Mouse (Mus musculus): ENCODE data around the gene 6430571L13Rik. TPM values are rescaled to one million over a fixed set of nuclear protein-coding genes. Genes with fewer than 3 reads are reported as not detected.

6430571L13Rik gene
- polyA plus RNA-seq, 1 experiment from 2014 or later: not detected

DNA sequence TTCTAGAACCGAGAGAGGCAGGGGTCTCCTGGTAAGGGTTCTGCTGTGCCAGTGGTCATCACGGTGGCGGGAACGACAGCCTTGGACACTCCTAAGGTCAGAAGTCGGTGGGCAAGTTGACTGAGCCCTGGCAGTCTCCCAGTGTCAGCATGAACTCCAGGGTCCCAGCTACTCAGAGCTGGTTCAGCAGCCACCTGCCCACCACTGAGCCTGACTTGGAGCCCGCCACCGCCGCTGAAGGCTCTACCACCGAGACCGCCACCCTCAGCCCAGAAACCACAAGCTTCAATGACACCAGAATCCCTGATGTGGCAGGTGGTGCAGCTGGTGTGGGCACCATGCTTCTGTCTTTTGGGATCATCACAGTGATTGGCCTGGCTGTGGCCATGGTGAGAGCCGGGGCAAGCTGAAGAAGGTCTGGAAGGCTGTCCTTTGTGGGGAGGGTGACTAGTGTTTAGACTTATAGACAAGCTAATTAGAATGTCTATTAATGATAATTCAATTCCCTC is 1.9 kb downstream of the 6430571L13Rik start:
- no peaks in the 10 kb centered on the region for H3K36me3 ChIP-seq (ENCODE audit: inconsistent target)
- 92% methylated on average over 11 of the region's 11 CpGs for WGBS (ENCODE audit: missing documents)
- no peak overlapping the region for H3K4me3 ChIP-seq (ENCODE audit: inconsistent target)
- no peaks in the 10 kb centered on the region for H3K79me2 ChIP-seq (ENCODE audit: inconsistent target)
- no peak overlapping the region for H3K27ac ChIP-seq

DNA sequence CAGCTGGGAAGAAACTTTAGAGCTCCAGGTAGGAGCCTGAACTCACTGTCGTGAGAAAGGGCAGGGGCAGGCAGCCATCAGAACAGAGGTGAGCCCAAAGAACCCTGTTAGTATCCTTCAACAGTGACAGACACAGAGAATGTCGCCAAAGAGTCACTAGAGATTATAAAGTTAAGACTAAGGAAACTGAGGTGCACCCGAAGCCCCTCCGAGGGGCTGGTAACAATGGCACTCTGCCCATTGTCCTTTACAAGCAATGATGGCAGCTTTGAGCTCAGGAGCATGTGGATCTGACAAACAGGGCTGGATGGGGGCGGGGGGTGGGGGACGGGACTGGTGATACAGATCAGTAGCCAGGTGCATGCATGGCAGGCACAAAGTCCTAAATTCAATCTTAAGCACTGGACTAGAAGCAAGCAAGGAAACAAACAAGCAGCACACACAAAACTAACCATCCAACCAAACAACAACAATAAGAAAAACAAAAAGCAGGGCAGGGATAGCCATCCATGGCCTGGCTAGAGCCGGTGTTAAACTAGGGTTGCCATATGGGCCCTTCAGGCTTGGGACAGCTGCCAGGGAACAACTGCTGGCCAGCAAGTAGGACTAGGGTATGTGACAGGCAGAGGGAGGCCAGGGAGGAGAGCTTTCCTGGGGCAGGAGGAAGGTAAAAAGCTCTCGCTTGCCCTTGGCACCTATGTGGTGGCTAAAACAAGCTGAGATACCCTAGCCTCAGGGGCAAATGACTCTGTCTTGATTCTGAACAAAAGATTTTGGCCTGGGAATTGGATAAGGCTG is 2.9 kb downstream of the 6430571L13Rik start:
- 94% methylated on average over 8 of the region's 8 CpGs for WGBS (ENCODE audit: missing documents)
- Histone ChIP-seq H3K4me3 (ENCODE audit: inconsistent target) (no peak overlapping the region), H3K36me3 (ENCODE audit: inconsistent target) (no peaks in the 10 kb centered on the region), H3K79me2 (ENCODE audit: inconsistent target) (no peaks in the 10 kb centered on the region), H3K27ac (no peak overlapping the region)

DNA sequence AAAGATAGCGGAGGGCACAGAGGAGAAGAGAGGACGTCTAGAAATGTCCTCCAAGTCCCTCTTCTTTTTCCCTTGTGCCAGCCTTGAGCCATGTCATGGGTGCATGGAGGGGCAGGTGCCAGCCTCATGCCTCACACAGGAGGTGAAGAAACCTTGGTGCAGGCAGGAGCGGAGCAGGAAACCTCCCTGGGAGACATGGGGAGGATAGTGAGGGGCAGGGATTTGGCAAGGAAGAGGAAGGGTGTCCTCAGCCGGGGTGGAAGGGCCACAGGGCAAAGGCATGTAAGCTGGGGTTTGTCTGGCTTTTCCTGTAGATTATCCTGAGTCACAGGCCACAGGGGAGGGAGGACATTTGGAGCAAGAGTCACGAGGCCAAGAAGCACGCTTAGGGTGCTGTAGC is 3.6 kb downstream of the 6430571L13Rik start:
- Histone ChIP-seq H3K79me2 (ENCODE audit: inconsistent target) (no peaks in the 10 kb centered on the region), H3K4me3 (ENCODE audit: inconsistent target) (no peak overlapping the region), H3K27ac (no peak overlapping the region), H3K36me3 (ENCODE audit: inconsistent target) (no peaks in the 10 kb centered on the region)
- 83% methylated on average over 6 of the region's 6 CpGs for WGBS (ENCODE audit: missing documents)

- Histone ChIP-seq H3K79me2 (ENCODE audit: inconsistent target) (no peaks in the 10 kb centered on the region), H3K36me3 (ENCODE audit: inconsistent target) (no peaks in the 10 kb centered on the region), H3K27ac (no peak overlapping the region), H3K4me3 (ENCODE audit: inconsistent target) (no peak overlapping the region)
- 95% methylated on average over 8 of the region's 8 CpGs for WGBS (ENCODE audit: missing documents)
Observed at GRCm38 (mm10) chr9:107346081-107346480, 5.7 kb downstream of the 6430571L13Rik start.

DNA sequence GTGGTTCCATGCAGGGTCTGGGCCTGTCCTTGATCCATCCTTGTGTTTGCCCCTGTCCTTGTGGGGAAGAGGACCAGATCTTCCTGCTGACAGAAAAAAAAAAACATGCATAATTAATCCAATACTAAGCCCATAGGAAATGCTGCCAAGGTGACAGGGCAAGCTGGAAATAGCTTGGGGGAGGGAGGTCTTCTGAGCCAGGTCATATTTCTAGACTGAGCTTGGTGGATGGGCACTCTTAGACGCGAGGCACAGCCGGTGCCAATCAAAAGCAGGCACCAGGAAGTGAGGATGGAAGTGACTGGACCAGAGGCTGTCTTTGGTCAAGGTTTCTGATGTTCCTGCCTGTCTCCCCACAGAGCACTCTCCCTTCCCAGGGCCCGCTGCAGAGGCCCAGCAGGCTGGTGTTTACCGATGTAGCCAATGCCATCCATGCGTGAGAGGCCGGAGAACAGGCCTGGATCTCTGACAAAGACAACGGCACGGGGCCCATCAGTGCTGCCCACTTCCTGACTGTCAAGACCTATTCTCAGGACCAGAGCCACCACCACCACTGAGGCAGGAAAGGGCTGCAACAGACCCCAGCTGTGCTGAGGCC is 7.3 kb downstream of the 6430571L13Rik start:
- WGBS (ENCODE audit: missing documents): 81% methylated on average over 9 of the region's 9 CpGs
- Histone ChIP-seq H3K27ac (no peak overlapping the region), H3K36me3 (ENCODE audit: inconsistent target) (no peaks in the 10 kb centered on the region), H3K4me3 (ENCODE audit: inconsistent target) (no peak overlapping the region), H3K79me2 (ENCODE audit: inconsistent target) (no peaks in the 10 kb centered on the region)

GRCm38 (mm10) chr9:107349321-107349720 is 8.9 kb downstream of the 6430571L13Rik start:
- H3K36me3 ChIP-seq (ENCODE audit: inconsistent target): no peaks in the 10 kb centered on the region
- 77% methylated on average over 7 of the region's 7 CpGs for WGBS (ENCODE audit: missing documents)
- no peak overlapping the region for H3K4me3 ChIP-seq (ENCODE audit: inconsistent target)
- H3K27ac ChIP-seq: no peak overlapping the region
- no peaks in the 10 kb centered on the region for H3K79me2 ChIP-seq (ENCODE audit: inconsistent target)

- Histone ChIP-seq H3K27ac (no peak overlapping the region), H3K36me3 (ENCODE audit: inconsistent target) (no peaks in the 10 kb centered on the region), H3K79me2 (ENCODE audit: inconsistent target) (no peaks in the 10 kb centered on the region), H3K4me3 (ENCODE audit: inconsistent target) (no peak overlapping the region)
- 75% methylated on average over 1 of the region's 1 CpGs for WGBS (ENCODE audit: missing documents)
Observed at GRCm38 (mm10) chr9:107354826-107355225, 14.4 kb downstream of the 6430571L13Rik start.

DNA sequence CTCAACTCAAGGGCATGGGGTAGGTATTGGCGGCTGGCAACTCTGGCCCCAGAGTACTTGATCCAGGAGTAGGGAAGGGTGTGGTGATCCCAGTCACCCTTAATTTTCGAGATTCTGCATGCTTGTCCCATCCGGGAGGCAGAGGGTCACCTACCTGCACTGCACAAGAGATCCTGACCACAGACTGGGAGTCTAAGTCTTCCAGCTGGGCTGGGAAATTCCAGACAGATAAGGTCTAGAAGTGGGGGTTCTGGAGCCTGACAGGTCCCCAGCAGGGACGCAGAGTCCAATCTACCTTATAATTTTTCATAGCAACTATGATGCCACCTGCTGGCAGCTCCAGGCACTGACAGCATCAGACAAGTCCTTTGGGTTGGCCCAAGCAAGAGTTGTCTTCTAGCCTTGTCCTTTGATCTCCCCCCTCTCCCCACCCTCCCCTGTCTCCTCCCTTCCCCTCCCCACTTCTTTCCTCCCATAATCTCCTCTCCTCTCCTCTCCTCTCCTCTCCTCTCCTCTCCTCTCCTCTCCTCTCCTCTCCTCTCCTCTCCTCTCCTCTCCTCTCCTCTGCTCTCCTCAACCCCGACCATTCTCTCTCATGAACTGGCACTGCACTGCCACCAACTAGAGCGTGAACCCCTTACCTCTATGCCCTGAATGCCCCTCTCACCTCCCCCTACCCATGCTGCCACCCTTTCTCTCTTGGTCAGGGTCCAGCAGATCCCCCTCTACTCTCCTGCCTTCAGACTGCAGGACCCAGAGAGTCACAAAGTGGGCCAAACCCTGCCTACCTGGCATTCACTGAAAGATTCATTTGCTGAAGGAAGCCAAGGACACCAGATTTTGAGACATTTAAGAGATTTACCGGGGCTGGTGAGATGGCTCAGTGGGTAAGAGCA is 15.7 kb downstream of the 6430571L13Rik start:
- no peak overlapping the region for H3K4me3 ChIP-seq (ENCODE audit: inconsistent target)
- 49% methylated on average over 6 of the region's 7 CpGs for WGBS (ENCODE audit: missing documents)
- H3K79me2 ChIP-seq (ENCODE audit: inconsistent target): no peaks in the 10 kb centered on the region
- no peak overlapping the region for H3K27ac ChIP-seq
- no peaks in the 10 kb centered on the region for H3K36me3 ChIP-seq (ENCODE audit: inconsistent target)

GRCm38 (mm10) chr9:107357651-107358050 is 17.2 kb downstream of the 6430571L13Rik start:
- 27% methylated on average over 4 of the region's 5 CpGs for WGBS (ENCODE audit: missing documents)
- Histone ChIP-seq H3K79me2 (ENCODE audit: inconsistent target) (no peaks in the 10 kb centered on the region), H3K36me3 (ENCODE audit: inconsistent target) (no peaks in the 10 kb centered on the region), H3K27ac (no peak overlapping the region), H3K4me3 (ENCODE audit: inconsistent target) (no peak overlapping the region)

- Histone ChIP-seq H3K27ac (no peak overlapping the region), H3K36me3 (ENCODE audit: inconsistent target) (no peaks in the 10 kb centered on the region), H3K4me3 (ENCODE audit: inconsistent target) (no peak overlapping the region), H3K79me2 (ENCODE audit: inconsistent target) (no peaks in the 10 kb centered on the region)
- 52% methylated on average over 3 of the region's 3 CpGs for whole genome bisulfite sequencing (ENCODE audit: missing documents)
Observed at GRCm38 (mm10) chr9:107360989-107361388, 20.6 kb downstream of the 6430571L13Rik start.

DNA sequence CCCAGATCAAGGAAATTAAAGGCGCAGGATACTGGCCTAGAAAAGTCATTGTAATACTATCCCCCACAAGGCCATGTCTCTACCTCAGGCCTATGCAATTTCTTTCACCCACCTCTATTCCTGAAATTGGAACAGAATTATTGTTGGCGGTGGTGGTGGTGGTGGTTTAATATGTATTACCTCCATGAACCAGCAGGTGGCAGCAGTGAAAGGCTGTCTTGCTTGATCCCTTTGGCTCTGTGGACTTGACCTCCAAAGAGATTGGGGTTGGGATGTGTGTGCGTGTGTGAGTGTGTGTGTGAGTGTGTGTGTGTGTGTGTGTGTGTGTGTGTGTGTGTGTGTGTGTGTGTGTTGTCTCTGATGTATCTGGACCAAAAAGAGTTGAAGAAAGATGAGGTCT is 26.2 kb downstream of the 6430571L13Rik start:
- no peaks in the 10 kb centered on the region for H3K36me3 ChIP-seq (ENCODE audit: inconsistent target)
- H3K79me2 ChIP-seq (ENCODE audit: inconsistent target): no peaks in the 10 kb centered on the region
- H3K27ac ChIP-seq: no peak overlapping the region
- WGBS (ENCODE audit: missing documents): 17% methylated on average over 2 of the region's 3 CpGs
- no peak overlapping the region for H3K4me3 ChIP-seq (ENCODE audit: inconsistent target)

GRCm38 (mm10) chr9:107368302-107368701 is 27.9 kb downstream of the 6430571L13Rik start:
- Histone ChIP-seq H3K27ac (no peak overlapping the region), H3K79me2 (ENCODE audit: inconsistent target) (no peaks in the 10 kb centered on the region), H3K4me3 (ENCODE audit: inconsistent target) (no peak overlapping the region), H3K36me3 (ENCODE audit: inconsistent target) (no peaks in the 10 kb centered on the region)
- 100% methylated on average over 1 of the region's 1 CpGs for WGBS (ENCODE audit: missing documents)

DNA sequence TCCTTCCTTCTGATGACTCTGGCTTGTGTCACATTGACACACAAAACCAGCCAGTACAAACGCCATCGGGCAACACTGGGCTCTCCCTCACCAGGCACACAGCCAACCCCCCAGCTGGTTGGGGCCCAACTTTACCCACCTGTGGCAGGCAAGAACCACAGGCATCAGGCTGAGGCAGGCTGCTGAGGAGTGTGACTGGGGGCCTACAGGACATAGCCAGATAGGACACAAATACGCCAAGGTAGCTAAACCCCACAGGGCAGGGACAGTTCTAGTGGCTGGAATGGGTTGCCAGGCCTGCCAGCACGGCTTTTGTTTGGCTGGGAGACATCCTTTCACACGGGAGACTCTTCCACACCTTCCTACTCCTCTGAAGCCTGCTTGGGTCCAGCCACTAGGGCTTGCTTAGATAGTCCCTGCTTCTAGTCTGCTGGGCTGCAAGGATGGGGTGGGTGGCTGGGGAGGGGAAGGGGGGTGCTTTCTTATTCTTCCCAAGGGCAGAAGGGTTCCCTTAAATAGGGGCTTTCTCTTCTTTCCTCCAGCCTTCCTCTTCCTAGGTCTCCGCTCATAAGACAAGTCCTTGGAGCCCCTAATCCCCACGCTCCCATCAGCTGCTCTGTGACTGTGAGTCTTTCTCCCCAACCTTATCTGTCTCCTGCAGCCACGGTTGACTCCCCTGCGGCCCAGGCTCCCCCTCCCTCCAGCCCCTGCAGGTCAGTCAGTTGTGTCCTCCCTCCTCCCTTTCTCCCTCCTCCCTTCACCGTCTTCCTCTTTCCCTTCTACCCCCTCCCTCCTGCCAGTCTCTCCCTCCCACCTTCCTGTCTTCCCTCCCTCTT is 29.1 kb downstream of the 6430571L13Rik start:
- H3K4me3 ChIP-seq (ENCODE audit: inconsistent target): no peak overlapping the region
- H3K79me2 ChIP-seq (ENCODE audit: inconsistent target): no peaks in the 10 kb centered on the region
- no peaks in the 10 kb centered on the region for H3K36me3 ChIP-seq (ENCODE audit: inconsistent target)
- WGBS (ENCODE audit: missing documents): 43% methylated on average over 10 of the region's 10 CpGs
- no peak overlapping the region for H3K27ac ChIP-seq

- WGBS (ENCODE audit: missing documents): 21% methylated on average over 3 of the region's 4 CpGs
Observed at GRCm38 (mm10) chr9:107370106-107370463, 29.7 kb downstream of the 6430571L13Rik start.

More at GRCm38 (mm10) chr9:107370106-107370463, 29.7 kb downstream of the 6430571L13Rik start:
- Histone ChIP-seq H3K4me3 (ENCODE audit: inconsistent target) (no peak overlapping the region), H3K79me2 (ENCODE audit: inconsistent target) (no peaks in the 10 kb centered on the region), H3K36me3 (ENCODE audit: inconsistent target) (no peaks in the 10 kb centered on the region), H3K27ac (no peak overlapping the region)

Measured in macrophage (primary cell).